Mouse (Mus musculus): ENCODE results near the gene Jph4. TPM values are rescaled to one million over a fixed set of nuclear protein-coding genes. Genes with fewer than 3 reads are reported as not detected.

The Jph4 gene
- total and polyA plus RNA-seq, 3 experiments = not detected

DNA sequence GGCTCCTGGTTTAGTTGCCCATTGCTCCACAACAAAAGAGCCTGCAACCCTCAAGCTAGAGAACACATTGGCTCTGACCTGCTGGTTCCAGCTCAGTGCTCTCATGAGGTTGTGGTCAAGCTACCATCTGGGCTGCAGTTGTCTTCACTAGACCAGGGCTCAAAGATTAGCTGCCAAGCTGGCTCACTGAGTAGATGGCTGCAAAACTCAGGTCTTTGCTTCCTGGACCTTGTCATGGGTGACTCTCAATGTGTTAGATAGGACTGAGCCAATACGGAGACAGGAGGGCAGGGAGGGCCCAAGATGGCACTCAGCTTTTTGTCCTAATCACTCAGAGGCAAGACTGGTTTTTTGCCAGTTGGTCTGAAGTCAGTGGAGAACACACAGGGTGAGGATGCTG is 29.6 kb upstream of the Jph4 start:
- H3K79me2 ChIP-seq (replicated peaks; ENCODE audit: control insufficient read depth, extremely low read depth, insufficient read depth, poor library complexity, severe bottlenecking) = no peaks in the 10 kb centered on the region
- H3K4me2 ChIP-seq (ENCODE audit: insufficient read depth, low read depth, poor library complexity, severe bottlenecking) = peak overlapping the region; percentile 18
- DNase-seq (ENCODE audit: extremely low read depth) = peak; percentile 53
- dilution Hi-C loops (cut with MboI; ENCODE audit: extremely low pct_ligation_motif_present, extremely low pct_unique_long_range_greater_than_20kb, low sequenced_read_pairs) = no loop called here
- no peak overlapping the region for H3K4me3 ChIP-seq (replicated peaks in 1 of 3; ENCODE audit: low read depth in 2 of 3, low read length in 2 of 3, poor library complexity in 1 of 3)
- in situ Hi-C loops (cut with MboI; ENCODE audit: low pct_ligation_motif_present, low pct_unique_long_range_greater_than_20kb, low sequenced_read_pairs) = no loop called here
- H3K9me3 ChIP-seq (replicated peaks; ENCODE audit: low read length) = no peaks in the 10 kb centered on the region
- TF ChIP-seq CTCF (conservative IDR thresholded peaks at IDR 0.05 in 1 of 2, IDR thresholded peaks at IDR 0.05 in 1 of 2; ENCODE audit: low read depth in 2 of 2, low read length in 2 of 2) = no peak
- TF ChIP-seq HCFC1 (IDR thresholded peaks at IDR 0.05; ENCODE audit: low read depth, low read length) = no peak
- TF ChIP-seq MEF2A (IDR thresholded peaks at IDR 0.05; ENCODE audit: borderline replicate concordance, low read depth, low read length) = no peak
- no peak for TF ChIP-seq ZMIZ1 (IDR thresholded peaks at IDR 0.05; ENCODE audit: low read depth, low read length)
- TF ChIP-seq TCF12 (IDR thresholded peaks at IDR 0.05; ENCODE audit: low read depth, low read length) = peak; percentile 57; the same call in 1 of the 2 replicates
- no peak for TF ChIP-seq CHD1 (IDR thresholded peaks at IDR 0.05; ENCODE audit: low read depth, low read length)
- TF ChIP-seq SMC3 (IDR thresholded peaks at IDR 0.05; ENCODE audit: low read depth, low read length) = 0 out of 2 replicates have a peak, but pooled peaks have one; percentile 7
- TF ChIP-seq NRF1 (IDR thresholded peaks at IDR 0.05; ENCODE audit: low read depth, low read length) = no peak
- no peak for TF ChIP-seq CHD2 (IDR thresholded peaks at IDR 0.05; ENCODE audit: low read length)
- no peak for TF ChIP-seq ETS1 (conservative IDR thresholded peaks at IDR 0.05; ENCODE audit: low read depth, low read length)
- TF ChIP-seq EP300 (IDR thresholded peaks at IDR 0.05; ENCODE audit: low read length) = peak; percentile 27; the same call in 1 of the 2 replicates
- no peak for TF ChIP-seq E2F4 (IDR thresholded peaks at IDR 0.05; ENCODE audit: insufficient replicate concordance, low read depth, low read length)
- no peaks in the 10 kb centered on the region for H3K36me3 ChIP-seq (replicated peaks in 1 of 2; ENCODE audit: control insufficient read depth in 1 of 2, insufficient read depth in 1 of 2, low read length in 1 of 2)
- H3K4me1 ChIP-seq (ENCODE audit: control insufficient read depth in 1 of 2, insufficient read depth in 2 of 2) = peaks cover 16 to 57% of the 10 kb centered on the region in 2 experiments
- H3K9ac ChIP-seq (ENCODE audit: insufficient read depth, low read depth) = peak overlapping the region; percentile 27; the same call in 1 of the 2 replicates
- peak overlapping the region; percentile 87 for H3K27ac ChIP-seq (ENCODE audit: insufficient read depth, low read depth)
- no peaks in the 10 kb centered on the region for H3K27me3 ChIP-seq (replicated peaks)

DNA sequence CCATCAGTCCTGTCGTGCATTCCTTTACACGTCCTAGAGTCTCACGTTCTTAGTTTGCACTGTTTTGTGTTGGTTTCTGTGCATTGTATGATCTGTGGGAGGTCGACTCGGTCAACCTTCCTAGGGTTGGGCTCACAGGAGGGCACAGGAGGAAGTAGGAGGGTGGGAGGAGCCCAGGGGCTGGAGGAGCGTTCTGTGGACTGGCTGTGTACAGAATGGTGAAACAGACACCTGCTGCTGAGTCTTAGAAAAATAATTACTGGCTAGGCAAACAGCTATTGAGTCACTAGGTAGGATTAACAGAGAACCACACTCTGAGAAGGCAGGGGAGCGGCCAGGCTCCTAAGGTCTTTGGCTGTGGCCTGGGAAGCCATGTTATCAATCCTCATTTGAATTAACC is 22.6 kb upstream of the Jph4 start:
- Histone ChIP-seq H3K27me3 (replicated peaks) (no peaks in the 10 kb centered on the region), H3K4me1 (ENCODE audit: control insufficient read depth in 1 of 2, insufficient read depth in 2 of 2) (peaks cover 6 to 17% of the 10 kb centered on the region in 2 experiments), H3K36me3 (replicated peaks in 1 of 2; ENCODE audit: control insufficient read depth in 1 of 2, insufficient read depth in 1 of 2, low read length in 1 of 2) (no peaks in the 10 kb centered on the region), H3K4me2 (ENCODE audit: insufficient read depth, low read depth, poor library complexity, severe bottlenecking) (no peak overlapping the region), H3K27ac (ENCODE audit: insufficient read depth, low read depth) (no peak overlapping the region), H3K79me2 (replicated peaks; ENCODE audit: control insufficient read depth, extremely low read depth, insufficient read depth, poor library complexity, severe bottlenecking) (no peaks in the 10 kb centered on the region), H3K9me3 (replicated peaks; ENCODE audit: low read length) (no peaks in the 10 kb centered on the region), H3K9ac (ENCODE audit: insufficient read depth, low read depth) (no peak overlapping the region), H3K4me3 (replicated peaks in 1 of 3; ENCODE audit: low read depth in 2 of 3, low read length in 2 of 3, poor library complexity in 1 of 3) (no peak overlapping the region)
- in situ Hi-C loops (cut with MboI; ENCODE audit: low pct_ligation_motif_present, low pct_unique_long_range_greater_than_20kb, low sequenced_read_pairs) (no loop called here), dilution Hi-C loops (cut with MboI; ENCODE audit: extremely low pct_ligation_motif_present, extremely low pct_unique_long_range_greater_than_20kb, low sequenced_read_pairs) (no loop called here)
- TF ChIP-seq UBTF (IDR thresholded peaks at IDR 0.05; ENCODE audit: low read depth, low read length) (no peak), ZKSCAN1 (IDR thresholded peaks at IDR 0.05; ENCODE audit: borderline replicate concordance, low read depth, low read length) (no peak), IRF4 (IDR thresholded peaks at IDR 0.05; ENCODE audit: low read depth, low read length) (no peak), MAFK (IDR thresholded peaks at IDR 0.05; ENCODE audit: insufficient replicate concordance, low read length) (no peak), MAX (IDR thresholded peaks at IDR 0.05; ENCODE audit: low read length) (no peak), ZMIZ1 (IDR thresholded peaks at IDR 0.05; ENCODE audit: low read depth, low read length) (no peak), HCFC1 (IDR thresholded peaks at IDR 0.05; ENCODE audit: low read depth, low read length) (no peak)
- DNase-seq (ENCODE audit: extremely low read depth) = no peak
